Mouse (Mus musculus) midbrain, embryonic 12.5 days (tissue): ENCODE data around the gene Hipk3. TPM values are rescaled to one million over a fixed set of nuclear protein-coding genes. Genes with fewer than 3 reads are reported as not detected.

Experiments
- ATAC-seq: fragments of 200-750 bp; cut with Nextera tagmentation; 2 replicates; pipeline ENCODE4 v1.8.0; 2017; ENCODE audit warnings: low read depth, moderate TSS enrichment, moderate library complexity; ENCODE audit not compliant: low FRiP score
- H3K27ac ChIP-seq: fragments of 300-500 bp; sonication (generic); replicated peaks from 2 replicates; pipeline ENCODE4 v1.5.1; 2016; ENCODE audit warnings: mild to moderate bottlenecking
- H3K27me3 ChIP-seq: fragments of 300-500 bp; sonication (generic); 2 replicates; pipeline ENCODE4 v1.6.1; 2016; ENCODE audit warnings: mild to moderate bottlenecking
- H3K36me3 ChIP-seq: fragments of 300-500 bp; sonication (generic); 2 replicates; pipeline ENCODE4 v1.6.1; 2016
- H3K4me1 ChIP-seq: fragments of 300-500 bp; sonication (generic); 2 replicates; pipeline ENCODE4 v1.6.1; 2016
- H3K4me2 ChIP-seq: fragments of 300-500 bp; sonication (generic); replicated peaks from 2 replicates; pipeline ENCODE4 v1.6.1; 2016; ENCODE audit warnings: mild to moderate bottlenecking, moderate library complexity
- H3K4me3 ChIP-seq: fragments of 300-500 bp; sonication (generic); 2 replicates; pipeline ENCODE4 v1.5.1; 2016; ENCODE audit warnings: mild to moderate bottlenecking
- H3K9ac ChIP-seq: fragments of 300-500 bp; sonication (generic); replicated peaks from 2 replicates; pipeline ENCODE4 v1.6.1; 2016; ENCODE audit warnings: mild to moderate bottlenecking, moderate library complexity
- H3K9me3 ChIP-seq: fragments of 300-500 bp; sonication (generic); 2 replicates; pipeline ENCODE4 v1.6.1; 2016; ENCODE audit warnings: mild to moderate bottlenecking
- WGBS: fragments of 180-500 bp; shearing (Covaris S2); methylation state at CpG from one replicate; pipeline ENCODE4 v1.1.7; 2016; 5-methylcytosine and 5-hydroxymethylcytosine counted together
- polyA plus RNA-seq: library from polyadenylated mRNA; unstranded; fragments of >200 nt; fragmentation: Nextera tagmentation; extraction: Ambion mirVana; gene quantifications from 2 replicates; pipeline ENCODE4 v1.2.1, GENCODE M21; 2016

Gene Hipk3
- 9.4 and 11.3 TPM in 2 replicates for polyA plus RNA-seq

GRCm38 (mm10) chr2:104493951-104494800 is at the start of gene Hipk3:
Gene Hipk3, minus strand, starts transcription at chr2:104494446.
- no peaks in the 10 kb centered on the region for H3K9me3 ChIP-seq
- peak; percentile 93 for ATAC-seq
- 0 out of 2 replicates have a peak, but pooled peaks cover 13% of the 10 kb centered on the region for H3K4me1 ChIP-seq
- peak within 1 kb of the TSS; percentile 83 for H3K4me2 ChIP-seq
- no peaks in the 10 kb centered on the region for H3K36me3 ChIP-seq
- under 1% methylated on average over 69 of the region's 98 CpGs for WGBS
- peak within 1 kb of the TSS; percentile 98 for H3K9ac ChIP-seq
- H3K4me3 ChIP-seq, result peak within 1 kb of the TSS; percentile 68
- peaks cover 6% of the 10 kb centered on the region for H3K27me3 ChIP-seq
- H3K27ac ChIP-seq, result peak within 1 kb of the TSS; percentile 99

- WGBS, result 69% methylated on average over 2 of the region's 2 CpGs
- H3K27me3 ChIP-seq, result no peaks in the 10 kb centered on the region
- H3K4me3 ChIP-seq, result no peak overlapping the region
Measured at GRCm38 (mm10) chr2:104540286-104540685, 46.0 kb upstream of the Hipk3 start.

GRCm38 (mm10) chr2:104534751-104535150 is 40.5 kb upstream of the Hipk3 start:
- WGBS, result 94% methylated on average over 3 of the region's 3 CpGs

More at GRCm38 (mm10) chr2:104540286-104540685, 46.0 kb upstream of the Hipk3 start:
- Histone ChIP-seq H3K4me2 (no peak overlapping the region), H3K36me3 (no peaks in the 10 kb centered on the region), H3K4me1 (no peaks in the 10 kb centered on the region), H3K27ac (no peak overlapping the region), H3K9me3 (no peaks in the 10 kb centered on the region), H3K9ac (no peak overlapping the region)
- ATAC-seq, result no peak

GRCm38 (mm10) chr2:104532548-104532947 is 38.3 kb upstream of the Hipk3 start:
- H3K27me3 ChIP-seq, result no peaks in the 10 kb centered on the region
- 83% methylated on average over 1 of the region's 1 CpGs for WGBS
- no peaks in the 10 kb centered on the region for H3K9me3 ChIP-seq
- H3K4me2 ChIP-seq, result no peak overlapping the region
- no peak overlapping the region for H3K9ac ChIP-seq
- no peak overlapping the region for H3K4me3 ChIP-seq
- no peaks in the 10 kb centered on the region for H3K36me3 ChIP-seq
- ATAC-seq, result no peak
- no peak overlapping the region for H3K27ac ChIP-seq
- no peaks in the 10 kb centered on the region for H3K4me1 ChIP-seq

More at GRCm38 (mm10) chr2:104534751-104535150, 40.5 kb upstream of the Hipk3 start:
- H3K27ac ChIP-seq, result no peak overlapping the region
- no peaks in the 10 kb centered on the region for H3K27me3 ChIP-seq
- no peaks in the 10 kb centered on the region for H3K4me1 ChIP-seq
- no peak overlapping the region for H3K4me3 ChIP-seq
- no peaks in the 10 kb centered on the region for H3K9me3 ChIP-seq
- ATAC-seq, result no peak
- no peak overlapping the region for H3K9ac ChIP-seq
- no peaks in the 10 kb centered on the region for H3K36me3 ChIP-seq
- H3K4me2 ChIP-seq, result no peak overlapping the region

- 78% methylated on average over 3 of the region's 3 CpGs for WGBS
- Histone ChIP-seq H3K4me1 (no peaks in the 10 kb centered on the region), H3K9me3 (no peaks in the 10 kb centered on the region)
Measured at GRCm38 (mm10) chr2:104526559-104526958, 32.3 kb upstream of the Hipk3 start.

GRCm38 (mm10) chr2:104525506-104525905 is 31.3 kb upstream of the Hipk3 start:
- Histone ChIP-seq H3K27me3 (no peaks in the 10 kb centered on the region), H3K9ac (no peak overlapping the region), H3K4me3 (no peak overlapping the region), H3K4me1 (no peaks in the 10 kb centered on the region), H3K9me3 (no peaks in the 10 kb centered on the region), H3K36me3 (no peaks in the 10 kb centered on the region), H3K27ac (no peak overlapping the region), H3K4me2 (no peak overlapping the region)
- no peak for ATAC-seq
- WGBS, result 76% methylated on average over 5 of the region's 5 CpGs

More at GRCm38 (mm10) chr2:104526559-104526958, 32.3 kb upstream of the Hipk3 start:
- Histone ChIP-seq H3K36me3 (no peaks in the 10 kb centered on the region), H3K27me3 (no peaks in the 10 kb centered on the region), H3K4me2 (no peak overlapping the region), H3K27ac (no peak overlapping the region), H3K9ac (no peak overlapping the region), H3K4me3 (no peak overlapping the region)
- no peak for ATAC-seq

- no peak for ATAC-seq
- no peaks in the 10 kb centered on the region; the same call in 1 of the 2 replicates for H3K9me3 ChIP-seq
- H3K9ac ChIP-seq, result no peak overlapping the region
- no peaks in the 10 kb centered on the region for H3K27me3 ChIP-seq
- no peak overlapping the region for H3K4me3 ChIP-seq
- no peaks in the 10 kb centered on the region for H3K4me1 ChIP-seq
- H3K4me2 ChIP-seq, result no peak overlapping the region
- no peaks in the 10 kb centered on the region for H3K36me3 ChIP-seq
- 84% methylated on average over 8 of the region's 8 CpGs for WGBS
- H3K27ac ChIP-seq, result no peak overlapping the region
Measured at GRCm38 (mm10) chr2:104511622-104512021, 17.4 kb upstream of the Hipk3 start.

- WGBS, result 65% methylated on average over 3 of the region's 3 CpGs
- no peak overlapping the region for H3K4me3 ChIP-seq
- H3K4me1 ChIP-seq, result no peaks in the 10 kb centered on the region
- no peaks in the 10 kb centered on the region for H3K27me3 ChIP-seq
- H3K36me3 ChIP-seq, result no peaks in the 10 kb centered on the region
- H3K9me3 ChIP-seq, result no peaks in the 10 kb centered on the region
- ATAC-seq, result no peak
- no peak overlapping the region for H3K27ac ChIP-seq
- H3K9ac ChIP-seq, result no peak overlapping the region
- no peak overlapping the region for H3K4me2 ChIP-seq
Measured at GRCm38 (mm10) chr2:104502388-104502787, 8.1 kb upstream of the Hipk3 start.

GRCm38 (mm10) chr2:104501091-104501490 is 6.8 kb upstream of the Hipk3 start:
- 92% methylated on average over 2 of the region's 2 CpGs for whole genome bisulfite sequencing

GRCm38 (mm10) chr2:104497771-104498170 is 3.5 kb upstream of the Hipk3 start:
- 63% methylated on average over 4 of the region's 4 CpGs for WGBS
- no peak for ATAC-seq

More at GRCm38 (mm10) chr2:104501091-104501490, 6.8 kb upstream of the Hipk3 start:
- H3K36me3 ChIP-seq, result no peaks in the 10 kb centered on the region
- no peak for ATAC-seq
- H3K9ac ChIP-seq, result no peak overlapping the region
- H3K9me3 ChIP-seq, result no peaks in the 10 kb centered on the region
- no peak overlapping the region for H3K27ac ChIP-seq
- peaks cover 4% of the 10 kb centered on the region for H3K27me3 ChIP-seq
- no peaks in the 10 kb centered on the region for H3K4me1 ChIP-seq
- H3K4me2 ChIP-seq, result no peak overlapping the region
- H3K4me3 ChIP-seq, result no peak overlapping the region

GRCm38 (mm10) chr2:104497231-104497630 is 3.0 kb upstream of the Hipk3 start:
- Histone ChIP-seq H3K4me1 (0 out of 2 replicates have a peak, but pooled peaks cover 11% of the 10 kb centered on the region), H3K4me2 (no peak overlapping the region), H3K36me3 (no peaks in the 10 kb centered on the region), H3K9ac (no peak overlapping the region), H3K9me3 (no peaks in the 10 kb centered on the region), H3K4me3 (no peak overlapping the region), H3K27ac (no peak overlapping the region), H3K27me3 (peaks cover 6% of the 10 kb centered on the region)
- ATAC-seq, result no peak
- 85% methylated on average over 2 of the region's 2 CpGs for WGBS

More at GRCm38 (mm10) chr2:104497771-104498170, 3.5 kb upstream of the Hipk3 start:
- Histone ChIP-seq H3K9me3 (no peaks in the 10 kb centered on the region), H3K4me1 (0 out of 2 replicates have a peak, but pooled peaks cover 9% of the 10 kb centered on the region), H3K4me2 (no peak overlapping the region), H3K27me3 (peaks cover 6% of the 10 kb centered on the region), H3K4me3 (no peak overlapping the region), H3K36me3 (no peaks in the 10 kb centered on the region), H3K9ac (no peak overlapping the region), H3K27ac (no peak overlapping the region)

GRCm38 (mm10) chr2:104496206-104496605 is 2.0 kb upstream of the Hipk3 start:
- no peak overlapping the region for H3K9ac ChIP-seq
- no peaks in the 10 kb centered on the region for H3K36me3 ChIP-seq
- H3K9me3 ChIP-seq, result no peaks in the 10 kb centered on the region
- no peak for ATAC-seq
- H3K4me1 ChIP-seq, result 0 out of 2 replicates have a peak, but pooled peaks cover 13% of the 10 kb centered on the region
- H3K27me3 ChIP-seq, result peaks cover 6% of the 10 kb centered on the region
- no peak overlapping the region for H3K27ac ChIP-seq
- H3K4me3 ChIP-seq, result no peak overlapping the region
- no peak overlapping the region for H3K4me2 ChIP-seq
- WGBS, result 45% methylated on average over 5 of the region's 5 CpGs
